Mouse (Mus musculus) liver, embryonic 14.5 days (tissue): ENCODE data around the gene Nit1. TPM values are rescaled to one million over a fixed set of nuclear protein-coding genes. Genes with fewer than 3 reads are reported as not detected.

Experiments used
- ATAC-seq: fragments of 200-750 bp; cut with Nextera tagmentation; 2 replicates; pipeline ENCODE4 v1.8.0; 2017; ENCODE audit warnings: moderate number of reproducible peaks, mild to moderate bottlenecking, moderate library complexity; ENCODE audit not compliant: insufficient read depth
- DNase-seq, 3 experiments: peaks; one replicate each; pipeline ENCODE4 v3.0.0-alpha.2; 2012 to 2013; ENCODE audit warnings: low read depth in 3 of 3, low spot score in 3 of 3
- H3K27ac ChIP-seq: fragments of 300-500 bp; sonication (generic); 2 replicates; pipeline ENCODE4 v1.5.1; 2014; ENCODE audit warnings: moderate library complexity, mild to moderate bottlenecking, control low read depth, inconsistent platforms
- H3K27me3 ChIP-seq: fragments of 300-500 bp; sonication (generic); 2 replicates; pipeline ENCODE4 v1.6.1; 2014; ENCODE audit warnings: mild to moderate bottlenecking, low read length, moderate library complexity; ENCODE audit not compliant: control insufficient read depth, insufficient read depth
- H3K36me3 ChIP-seq: fragments of 300-500 bp; sonication (generic); replicated peaks from 2 replicates; pipeline ENCODE4 v1.6.1; 2014; ENCODE audit warnings: low read depth; ENCODE audit not compliant: control insufficient read depth, insufficient read depth
- H3K4me1 ChIP-seq, 2 experiments: fragments of 200-500 bp in 1 of 2; fragments of 300-500 bp in 1 of 2; sonication (generic) in 1 of 2; replicated peaks; 2 replicates each; pipeline ENCODE4 v1.6.1; 2012 to 2014; ENCODE audit warnings: antibody characterized with exemption in 1 of 2, inconsistent platforms in 1 of 2, low read length in 1 of 2; ENCODE audit not compliant: control insufficient read depth in 2 of 2, insufficient read depth in 2 of 2
- H3K4me2 ChIP-seq: fragments of 300-500 bp; sonication (generic); 2 replicates; pipeline ENCODE4 v1.6.1; 2014; ENCODE audit warnings: low read depth, mild to moderate bottlenecking, control low read depth, moderate library complexity
- H3K4me3 ChIP-seq, 2 experiments: fragments of 200-500 bp in 1 of 2; fragments of 300-500 bp in 1 of 2; sonication (generic) in 1 of 2; 2 replicates each; pipeline ENCODE4 v1.5.1; 2012 to 2014; ENCODE audit warnings: low read depth in 2 of 2, low read length in 2 of 2, mild to moderate bottlenecking in 2 of 2, control low read depth in 1 of 2, inconsistent platforms in 1 of 2, moderate library complexity in 1 of 2; ENCODE audit not compliant: insufficient read depth in 1 of 2
- H3K9ac ChIP-seq: fragments of 300-500 bp; sonication (generic); replicated peaks from 2 replicates; pipeline ENCODE4 v1.6.1; 2014; ENCODE audit warnings: mild to moderate bottlenecking, control low read depth, moderate library complexity
- H3K9me3 ChIP-seq: fragments of 300-500 bp; sonication (generic); 2 replicates; pipeline ENCODE4 v1.6.1; 2016; ENCODE audit warnings: low read length, mixed read lengths; ENCODE audit not compliant: control insufficient read depth
- CTCF ChIP-seq: IDR thresholded peaks from 2 replicates; pipeline ENCODE4 v1.5.1; 2016; ENCODE audit warnings: antibody characterized with exemption, low read depth, control low read depth
- EP300 ChIP-seq: IDR thresholded peaks from 2 replicates; pipeline ENCODE4 v1.6.1; 2016; ENCODE audit warnings: antibody characterized with exemption, low read depth
- WGBS: fragments of 180-500 bp; shearing (Covaris S2); extraction: QIAGEN DNeasy Blood & Tissue Kit; methylation state at CpG from one replicate; pipeline ENCODE4 v1.1.7; 2014; ENCODE audit not compliant: insufficient replicate concordance; 5-methylcytosine and 5-hydroxymethylcytosine counted together
- polyA plus RNA-seq, 2 experiments: library from polyadenylated mRNA; depleted of rRNA in 1 of 2; stranded (reverse) in 1 of 2; unstranded in 1 of 2; fragments of >200 nt; fragmentation: Nextera tagmentation in 1 of 2; extraction: Ambion mirVana in 1 of 2; gene quantifications; 2 replicates each; pipeline versions ENCODE4 v1.2.1 to v1.2.3; 2012 to 2014

The Nit1 gene
- polyA plus RNA-seq, 2 experiments, result 22.1 to 23.4 TPM

DNA sequence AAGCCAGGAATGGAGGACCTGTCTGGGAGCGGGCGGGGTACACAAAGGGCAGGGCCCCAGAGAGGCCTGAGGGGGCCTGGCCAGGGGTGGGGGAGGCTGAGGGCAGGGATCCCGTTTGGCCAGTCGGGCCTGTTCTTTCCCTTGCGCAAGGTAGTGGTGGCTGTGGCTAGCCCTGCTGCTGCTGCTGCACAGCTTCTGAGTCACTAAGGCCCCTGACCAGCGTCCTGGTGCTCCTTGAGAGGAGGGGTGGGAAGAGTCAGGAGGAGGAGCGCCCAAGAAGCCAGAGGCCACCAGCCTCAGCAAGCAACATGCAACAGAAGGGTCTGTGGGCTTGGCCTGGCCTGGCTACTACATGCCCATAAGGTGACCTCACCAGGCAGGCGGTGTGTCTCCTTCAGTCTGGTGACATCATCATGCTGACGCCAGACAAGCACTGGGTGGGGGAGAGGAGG lies 30.2 kb upstream of the Nit1 start:
- DNase-seq (no peak), ATAC-seq (peak; percentile 25; the same call in 1 of the 2 replicates)

DNA sequence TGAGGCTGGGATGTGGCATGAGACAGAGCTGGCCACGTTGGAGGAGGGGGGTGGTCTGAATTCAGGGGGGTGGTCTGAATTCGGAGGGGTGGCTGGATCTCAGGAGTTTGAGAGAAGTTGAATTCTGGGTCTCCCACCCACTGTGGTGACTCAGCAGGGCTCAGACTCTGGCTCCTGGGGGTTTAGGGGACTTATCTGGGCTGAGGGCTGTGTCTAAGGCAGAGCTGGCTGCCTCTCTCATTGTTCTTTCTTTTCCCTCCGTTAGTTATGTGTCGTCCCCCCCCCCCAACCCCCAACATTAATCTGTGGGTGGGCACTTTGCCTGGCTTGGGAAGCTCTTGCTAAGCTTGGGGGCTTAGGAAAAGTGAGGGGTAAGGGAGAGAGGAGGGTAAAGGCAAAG lies 28.5 kb upstream of the Nit1 start:
- 1% methylated on average over 4 of the region's 4 CpGs for WGBS
- H3K4me3 ChIP-seq, result no peak overlapping the region
- H3K27me3 ChIP-seq, result no peaks in the 10 kb centered on the region
- H3K4me2 ChIP-seq, result no peak overlapping the region
- no peaks in the 10 kb centered on the region for H3K4me1 ChIP-seq
- DNase-seq (no peak), ATAC-seq (no peak)
- H3K9me3 ChIP-seq, result no peaks in the 10 kb centered on the region
- H3K27ac ChIP-seq, result no peak overlapping the region
- no peak overlapping the region for H3K9ac ChIP-seq
- TF ChIP-seq EP300 (no peak), CTCF (no peak)
- no peaks in the 10 kb centered on the region for H3K36me3 ChIP-seq

More for the DNA sequence above, 30.2 kb upstream of the Nit1 start:
- no peak for TF ChIP-seq EP300
- no peak for TF ChIP-seq CTCF
- H3K27ac ChIP-seq, result no peak overlapping the region
- no peaks in the 10 kb centered on the region for H3K9me3 ChIP-seq
- no peak overlapping the region for H3K4me3 ChIP-seq
- peaks cover 14% of the 10 kb centered on the region; the same call in 1 of the 2 replicates for H3K27me3 ChIP-seq
- WGBS, result 47% methylated on average over 9 of the region's 9 CpGs
- H3K4me2 ChIP-seq, result no peak overlapping the region
- H3K4me1 ChIP-seq, result no peaks in the 10 kb centered on the region
- H3K9ac ChIP-seq, result no peak overlapping the region
- no peaks in the 10 kb centered on the region for H3K36me3 ChIP-seq

DNA sequence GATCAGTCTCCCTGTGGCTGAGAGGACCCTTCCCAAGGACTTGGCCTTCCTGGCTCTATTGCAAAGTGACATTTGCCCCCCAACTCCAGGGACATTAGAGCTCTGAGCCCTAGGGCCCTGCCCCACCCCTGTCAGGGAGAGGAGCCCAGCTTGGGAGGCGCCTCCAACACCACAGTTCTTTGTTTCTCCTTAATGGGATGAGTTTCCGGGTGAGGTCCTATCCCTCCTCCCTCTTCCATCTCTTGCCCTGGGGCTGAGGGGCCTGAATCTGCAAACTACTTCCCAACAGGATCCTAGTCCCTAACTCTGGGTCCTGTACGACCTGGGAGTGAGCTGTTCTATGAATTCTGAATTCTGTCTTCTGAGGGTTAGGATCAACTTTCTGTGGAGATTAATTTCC lies 27.4 kb upstream of the Nit1 start:
- Histone ChIP-seq H3K27ac (no peak overlapping the region), H3K27me3 (no peaks in the 10 kb centered on the region), H3K4me3 (no peak overlapping the region), H3K4me1 (no peaks in the 10 kb centered on the region), H3K9ac (no peak overlapping the region), H3K4me2 (no peak overlapping the region), H3K36me3 (no peaks in the 10 kb centered on the region), H3K9me3 (no peaks in the 10 kb centered on the region)
- DNase-seq, result no peak
- no peak for ATAC-seq
- WGBS, result 51% methylated on average over 3 of the region's 3 CpGs
- no peak for TF ChIP-seq EP300

DNA sequence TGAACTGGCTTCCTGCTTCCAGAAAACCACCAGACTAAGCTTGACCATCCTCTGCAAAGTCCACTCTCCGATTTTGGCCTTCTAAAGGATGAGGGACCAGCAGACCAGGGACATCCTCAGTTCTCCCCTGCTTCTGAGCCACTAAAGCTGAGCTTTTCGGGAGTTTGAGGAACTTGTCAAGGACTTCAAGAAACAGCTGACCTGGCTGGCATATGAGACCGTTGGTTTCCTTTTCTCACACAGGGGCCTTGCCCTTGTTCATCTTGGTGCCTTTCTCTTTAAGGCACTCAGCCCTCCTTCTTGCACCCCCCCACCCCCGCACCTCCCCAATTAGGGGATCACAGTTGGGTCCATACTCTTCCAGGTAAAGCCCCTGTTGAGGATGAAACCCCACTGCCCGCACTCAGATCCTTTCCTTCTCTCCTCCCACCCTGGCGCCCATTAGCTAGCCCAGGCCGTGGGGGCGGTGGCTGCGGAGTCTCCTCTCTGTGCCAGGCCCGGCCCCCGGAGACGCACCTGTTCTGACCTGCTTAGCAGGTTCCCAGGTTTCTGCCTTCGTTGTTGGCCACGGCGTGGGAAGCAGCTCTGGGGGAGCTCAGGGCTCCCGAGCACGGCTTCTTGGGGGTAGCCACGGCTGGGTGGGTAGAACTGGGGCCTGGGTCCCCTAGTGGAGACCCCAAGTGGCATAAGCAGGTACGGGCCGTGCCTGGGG lies 24.6 kb upstream of the Nit1 start, which contains the start of gene Nectin4:
Gene Nectin4 (plus strand): TSS at position 255 of the 712 bp plus-strand sequence.
- no peak within 1 kb of the TSS for H3K9ac ChIP-seq
- no peaks in the 10 kb centered on the region for H3K36me3 ChIP-seq
- TF ChIP-seq CTCF (no peak), EP300 (no peak)
- no peaks in the 10 kb centered on the region for H3K4me1 ChIP-seq
- no peak within 1 kb of the TSS for H3K4me3 ChIP-seq
- 40% methylated on average over 20 of the region's 20 CpGs for WGBS
- H3K27me3 ChIP-seq, result no peaks in the 10 kb centered on the region
- H3K27ac ChIP-seq, result no peak within 1 kb of the TSS
- H3K4me2 ChIP-seq, result no peak within 1 kb of the TSS
- no peaks in the 10 kb centered on the region for H3K9me3 ChIP-seq
- no peak for DNase-seq
- no peak for ATAC-seq

DNA sequence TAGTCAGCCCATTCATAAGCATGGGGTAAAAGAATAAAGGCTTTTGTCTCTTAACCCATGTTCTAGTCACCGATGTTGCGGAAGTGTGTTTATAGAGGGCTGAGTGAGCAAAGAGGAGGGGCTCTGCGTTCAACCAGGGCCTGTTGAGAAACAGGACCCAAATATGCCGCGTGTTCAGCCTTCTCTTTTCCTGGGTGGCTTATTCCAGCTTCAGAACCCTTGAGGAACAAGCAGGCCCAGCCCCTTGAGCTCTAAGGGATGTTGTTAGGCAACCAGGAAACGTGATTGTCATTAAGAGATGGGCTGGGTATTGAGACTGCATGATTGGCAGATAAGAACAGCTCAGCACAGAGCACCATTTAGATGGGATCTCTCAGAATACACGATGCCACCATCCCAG lies 20.5 kb upstream of the Nit1 start:
- ATAC-seq (no peak), DNase-seq (no peak)
- H3K4me1 ChIP-seq, result peaks cover 4 to 6% of the 10 kb centered on the region in 2 experiments
- H3K4me2 ChIP-seq, result no peak overlapping the region
- H3K4me3 ChIP-seq, result no peak overlapping the region
- H3K9me3 ChIP-seq, result no peaks in the 10 kb centered on the region
- no peak overlapping the region for H3K27ac ChIP-seq
- no peaks in the 10 kb centered on the region for H3K27me3 ChIP-seq
- no peak overlapping the region for H3K9ac ChIP-seq
- TF ChIP-seq CTCF (no peak), EP300 (no peak)
- H3K36me3 ChIP-seq, result no peaks in the 10 kb centered on the region
- 50% methylated on average over 7 of the region's 7 CpGs for WGBS
